Mouse (Mus musculus) intestine, embryonic 15.5 days (tissue): ENCODE measurements at regions not wholly inside any gene's neighbourhood (a gene's known extent, or its start where the extent isn't known, plus 50 kb on each side); places are given as distances from the start of the nearest gene placed in this dataset.

Experiments used
- ATAC-seq: fragments of 200-750 bp; cut with Nextera tagmentation; 2 replicates; pipeline ENCODE4 v1.8.0; 2017; ENCODE audit warnings: moderate TSS enrichment, moderate library complexity
- H3K27ac ChIP-seq: fragments of 300-500 bp; sonication (generic); 2 replicates; pipeline ENCODE4 v1.5.1; 2015; ENCODE audit warnings: mild to moderate bottlenecking, inconsistent platforms
- H3K27me3 ChIP-seq: fragments of 300-500 bp; sonication (generic); replicated peaks from 2 replicates; pipeline ENCODE4 v1.6.1; 2015; ENCODE audit warnings: inconsistent platforms
- H3K36me3 ChIP-seq: fragments of 300-500 bp; sonication (generic); 2 replicates; pipeline ENCODE4 v1.6.1; 2015; ENCODE audit warnings: inconsistent platforms
- H3K4me1 ChIP-seq: fragments of 300-500 bp; sonication (generic); replicated peaks from 2 replicates; pipeline ENCODE4 v1.6.1; 2015; ENCODE audit warnings: inconsistent platforms
- H3K4me2 ChIP-seq: fragments of 300-500 bp; sonication (generic); replicated peaks from 2 replicates; pipeline ENCODE4 v1.6.1; 2015; ENCODE audit warnings: mild to moderate bottlenecking, inconsistent platforms
- H3K4me3 ChIP-seq: fragments of 300-500 bp; sonication (generic); replicated peaks from 2 replicates; pipeline ENCODE4 v1.5.1; 2015; ENCODE audit warnings: inconsistent platforms
- H3K9ac ChIP-seq: fragments of 300-500 bp; sonication (generic); 2 replicates; pipeline ENCODE4 v1.6.1; 2015; ENCODE audit warnings: inconsistent platforms
- H3K9me3 ChIP-seq: fragments of 300-500 bp; sonication (generic); 2 replicates; pipeline ENCODE4 v1.6.1; 2016; ENCODE audit warnings: inconsistent platforms
- WGBS: fragments of 180-500 bp; shearing (Covaris S2); methylation state at CpG from one replicate; pipeline ENCODE4 v1.1.7; 2015; 5-methylcytosine and 5-hydroxymethylcytosine counted together

DNA sequence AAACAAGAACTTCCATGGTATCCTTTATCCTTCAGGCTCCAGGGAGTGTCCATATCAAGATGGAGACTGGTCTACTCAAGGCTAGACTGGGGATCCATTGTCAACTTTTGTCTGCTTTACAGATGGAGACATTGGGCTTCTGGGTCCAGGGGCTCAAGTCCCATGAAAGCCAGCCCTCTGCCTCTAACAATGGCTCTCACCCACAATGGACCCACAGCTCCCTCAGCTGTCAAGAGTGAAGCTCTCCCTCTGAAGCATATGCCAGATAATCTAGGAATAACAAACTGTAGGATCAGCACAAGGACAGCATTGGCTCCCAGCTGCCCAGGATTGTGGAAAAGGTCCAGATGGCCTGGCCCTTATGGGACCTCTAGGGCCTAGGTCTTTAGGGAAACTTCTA lies 302.3 kb downstream of the Mroh4 start:
- Histone ChIP-seq H3K4me2 (no peak overlapping the region), H3K27ac (no peak overlapping the region), H3K4me1 (no peaks in the 10 kb centered on the region), H3K27me3 (no peaks in the 10 kb centered on the region), H3K4me3 (no peak overlapping the region), H3K9me3 (no peaks in the 10 kb centered on the region), H3K9ac (no peak overlapping the region), H3K36me3 (no peaks in the 10 kb centered on the region)
- no peak for ATAC-seq

DNA sequence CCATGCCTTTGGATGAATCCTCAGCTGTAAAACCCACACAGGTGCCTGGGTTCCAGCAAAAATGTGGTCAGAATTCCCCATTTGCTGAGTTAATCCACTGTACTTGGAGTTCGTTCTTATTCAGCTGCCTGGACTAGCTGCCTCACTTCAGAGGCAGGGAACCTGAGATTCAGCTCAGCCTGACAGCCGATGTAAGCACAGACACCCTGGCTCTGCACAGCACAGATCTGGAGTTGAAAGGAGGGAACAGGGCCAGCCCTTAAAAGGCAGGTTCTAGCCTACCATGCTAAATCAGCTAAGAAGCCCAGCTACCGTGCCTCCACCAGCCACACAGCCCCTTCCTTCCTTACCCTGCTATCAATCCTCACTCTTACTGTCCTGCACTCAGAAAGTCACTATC lies 306.0 kb downstream of the Mroh4 start:
- WGBS = 46% methylated on average over 3 of the region's 3 CpGs
- ATAC-seq = no peak
- Histone ChIP-seq H3K4me3 (no peak overlapping the region), H3K9me3 (no peaks in the 10 kb centered on the region), H3K9ac (no peak overlapping the region), H3K4me2 (no peak overlapping the region), H3K27me3 (no peaks in the 10 kb centered on the region), H3K27ac (no peak overlapping the region), H3K4me1 (no peaks in the 10 kb centered on the region), H3K36me3 (no peaks in the 10 kb centered on the region)

DNA sequence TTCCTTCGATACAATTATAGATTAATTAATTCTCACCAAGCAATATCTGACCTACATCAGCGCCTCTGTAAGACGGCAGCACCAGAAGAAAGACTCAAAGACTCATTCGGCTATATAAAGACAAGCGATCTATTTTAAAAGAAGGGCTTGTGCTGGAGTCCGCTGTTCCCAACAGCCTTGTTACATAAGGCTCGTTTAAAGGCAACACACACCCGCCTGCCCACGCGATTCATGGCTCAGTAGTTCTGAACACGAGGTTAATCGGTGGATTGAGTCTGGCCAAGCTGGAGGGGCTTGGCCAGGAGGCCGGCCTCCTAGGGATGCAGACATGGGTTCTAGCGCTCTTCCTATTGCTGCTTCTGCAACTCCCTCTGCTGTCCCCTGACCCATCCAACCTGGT lies 306.9 kb downstream of the Mroh4 start:
- Histone ChIP-seq H3K27me3 (no peaks in the 10 kb centered on the region), H3K4me2 (no peak overlapping the region), H3K4me3 (no peak overlapping the region), H3K4me1 (no peaks in the 10 kb centered on the region), H3K9ac (no peak overlapping the region), H3K36me3 (no peaks in the 10 kb centered on the region), H3K27ac (no peak overlapping the region), H3K9me3 (no peaks in the 10 kb centered on the region)
- ATAC-seq = no peak
- 75% methylated on average over 14 of the region's 14 CpGs for WGBS

DNA sequence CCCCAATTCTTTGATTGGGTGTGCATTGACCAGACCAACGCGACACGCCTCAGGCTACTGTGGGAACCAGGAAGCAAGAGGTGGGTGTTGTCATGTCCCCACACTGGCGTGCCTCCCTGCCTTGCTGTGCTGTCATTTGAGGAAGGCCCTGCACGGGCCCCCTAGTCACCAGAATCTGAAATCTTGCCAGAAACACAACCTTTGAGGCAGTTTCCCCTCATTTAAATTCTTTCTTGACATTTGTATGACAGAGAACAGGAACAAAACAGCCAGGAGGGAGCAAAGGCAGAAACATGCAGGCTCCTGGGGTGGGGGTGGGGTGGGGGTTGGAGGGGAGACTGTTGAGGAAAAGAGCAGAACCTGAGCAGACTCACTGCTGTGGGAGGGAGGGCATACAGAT lies 309.5 kb downstream of the Mroh4 start:
- H3K4me3 ChIP-seq = no peak overlapping the region
- H3K27ac ChIP-seq = no peak overlapping the region
- ATAC-seq = no peak
- no peaks in the 10 kb centered on the region for H3K27me3 ChIP-seq
- H3K4me2 ChIP-seq = no peak overlapping the region
- H3K36me3 ChIP-seq = no peaks in the 10 kb centered on the region
- 31% methylated on average over 5 of the region's 5 CpGs for WGBS
- H3K9me3 ChIP-seq = no peaks in the 10 kb centered on the region
- H3K4me1 ChIP-seq = no peaks in the 10 kb centered on the region
- H3K9ac ChIP-seq = no peak overlapping the region

DNA sequence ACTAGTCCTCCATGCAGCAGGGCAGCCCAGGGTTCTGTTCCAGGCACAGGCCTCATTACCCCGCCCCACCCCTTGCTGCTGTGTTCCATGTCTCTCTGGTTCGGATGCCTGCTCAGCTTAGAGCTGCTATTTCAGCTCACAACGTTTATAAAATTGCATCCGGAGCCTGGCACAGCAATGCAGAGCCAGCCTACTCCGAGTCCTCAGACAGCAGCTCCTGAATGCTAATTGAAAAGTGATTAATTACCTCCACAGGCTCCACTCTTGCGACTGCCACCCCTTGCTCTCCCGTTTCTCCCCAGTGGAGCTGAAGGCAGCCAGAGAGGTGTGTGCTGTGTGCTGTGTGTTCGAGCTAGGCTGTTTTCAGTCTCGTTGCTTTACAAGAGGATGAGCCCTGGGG lies 310.6 kb downstream of the Mroh4 start:
- Histone ChIP-seq H3K27ac (no peak overlapping the region), H3K4me3 (no peak overlapping the region), H3K4me2 (no peak overlapping the region), H3K4me1 (no peaks in the 10 kb centered on the region), H3K36me3 (no peaks in the 10 kb centered on the region), H3K9me3 (no peaks in the 10 kb centered on the region), H3K27me3 (no peaks in the 10 kb centered on the region), H3K9ac (no peak overlapping the region)
- 32% methylated on average over 9 of the region's 9 CpGs for WGBS
- no peak for ATAC-seq

DNA sequence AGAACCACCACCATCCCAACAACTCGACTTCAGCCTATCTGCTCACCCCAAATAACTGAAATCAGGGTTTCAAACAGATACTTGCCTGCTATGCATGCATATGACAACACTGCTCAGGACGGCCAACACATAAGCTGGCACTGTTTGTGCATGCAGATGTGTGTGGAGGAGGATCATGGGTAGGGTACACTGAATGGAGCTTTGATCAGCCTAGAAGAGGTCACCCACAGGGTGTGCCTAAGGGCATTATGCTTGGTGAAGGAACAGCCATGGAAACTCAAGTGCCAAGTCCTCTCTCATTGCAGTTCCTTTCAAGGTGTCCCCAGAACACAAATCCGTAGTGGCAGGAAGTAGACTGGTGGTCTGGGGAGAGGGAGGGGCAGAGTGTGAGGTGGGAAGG lies 316.7 kb downstream of the Mroh4 start:
- Histone ChIP-seq H3K27me3 (no peaks in the 10 kb centered on the region), H3K36me3 (no peaks in the 10 kb centered on the region), H3K4me1 (no peaks in the 10 kb centered on the region), H3K27ac (no peak overlapping the region), H3K9ac (no peak overlapping the region), H3K4me3 (no peak overlapping the region), H3K4me2 (no peak overlapping the region), H3K9me3 (no peaks in the 10 kb centered on the region)
- no peak for ATAC-seq
- 55% methylated on average over 3 of the region's 3 CpGs for WGBS

DNA sequence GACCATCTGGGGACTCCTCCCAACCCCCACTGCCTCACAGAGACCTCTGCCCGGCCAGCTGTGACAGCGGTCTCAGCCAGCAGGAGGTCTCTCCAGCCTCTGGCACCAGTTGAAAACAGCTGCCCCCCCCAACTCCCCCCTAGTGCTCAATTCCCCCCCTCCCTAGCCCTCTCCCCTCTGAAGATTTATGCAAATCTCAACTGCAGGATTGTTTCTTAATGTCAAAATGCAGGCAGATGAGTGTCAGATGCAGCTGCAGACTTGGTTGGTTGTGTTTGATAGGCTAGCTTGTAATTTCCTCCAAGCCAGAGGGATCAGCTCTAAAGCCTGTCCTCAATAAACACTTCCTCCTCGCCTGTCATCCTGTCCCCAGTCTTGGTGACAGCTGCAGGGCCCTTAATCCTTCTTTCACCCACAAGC lies 317.7 kb downstream of the Mroh4 start:
- Histone ChIP-seq H3K4me2 (no peak overlapping the region), H3K9me3 (no peaks in the 10 kb centered on the region), H3K9ac (no peak overlapping the region), H3K36me3 (no peaks in the 10 kb centered on the region), H3K4me3 (no peak overlapping the region), H3K27ac (no peak overlapping the region), H3K27me3 (no peaks in the 10 kb centered on the region), H3K4me1 (no peaks in the 10 kb centered on the region)
- no peak for ATAC-seq
- 18% methylated on average over 3 of the region's 3 CpGs for WGBS

DNA sequence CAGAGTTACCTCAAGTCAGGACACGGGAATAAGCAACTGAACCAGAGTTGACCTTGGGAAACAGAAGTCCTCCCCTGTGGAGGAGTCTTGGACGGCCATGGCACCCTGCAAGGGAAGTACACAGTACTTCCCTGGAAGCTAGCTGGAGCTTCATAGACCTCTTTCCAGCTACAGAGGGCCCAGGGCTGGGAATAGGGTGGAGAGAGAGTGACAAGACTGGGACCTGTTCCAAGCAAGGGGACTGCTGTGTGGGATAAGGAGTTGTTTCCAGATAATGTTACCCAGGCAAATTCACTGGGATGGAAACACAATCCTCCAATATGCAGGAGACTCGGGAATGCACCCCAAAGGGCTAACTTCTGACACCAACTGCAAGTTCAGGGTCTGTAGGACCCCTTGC lies 325.1 kb downstream of the Mroh4 start:
- 52% methylated on average over 3 of the region's 3 CpGs for WGBS
- no peak overlapping the region for H3K4me2 ChIP-seq
- no peak overlapping the region for H3K27ac ChIP-seq
- no peaks in the 10 kb centered on the region for H3K27me3 ChIP-seq
- no peak overlapping the region for H3K4me3 ChIP-seq
- ATAC-seq = no peak
- H3K9ac ChIP-seq = no peak overlapping the region
- no peaks in the 10 kb centered on the region for H3K4me1 ChIP-seq
- H3K9me3 ChIP-seq = no peaks in the 10 kb centered on the region
- H3K36me3 ChIP-seq = no peaks in the 10 kb centered on the region

DNA sequence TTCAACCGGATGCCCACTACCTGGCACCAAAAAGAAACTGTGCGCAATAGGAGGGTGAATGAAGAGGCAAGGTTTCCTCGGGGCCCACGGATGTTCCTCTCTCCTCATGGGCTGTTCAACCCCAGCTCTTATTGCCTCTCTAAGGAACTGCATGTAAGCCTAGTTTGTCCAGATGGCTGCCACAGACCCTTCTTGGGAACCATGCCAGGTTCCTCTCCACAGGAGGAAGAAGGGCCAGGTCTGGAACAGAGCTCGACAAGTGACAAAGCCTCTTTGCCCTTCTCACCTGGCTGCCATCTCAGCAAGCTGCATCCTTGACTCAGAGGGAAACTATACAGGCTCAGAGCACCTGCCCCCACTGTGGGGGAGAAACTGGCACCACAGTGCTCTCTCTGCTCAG lies 329.6 kb downstream of the Mroh4 start:
- H3K27me3 ChIP-seq = no peaks in the 10 kb centered on the region
- H3K9me3 ChIP-seq = no peaks in the 10 kb centered on the region
- ATAC-seq = no peak
- no peaks in the 10 kb centered on the region for H3K36me3 ChIP-seq
- 85% methylated on average over 5 of the region's 5 CpGs for WGBS
- no peak overlapping the region for H3K27ac ChIP-seq
- no peak overlapping the region for H3K4me2 ChIP-seq
- H3K9ac ChIP-seq = no peak overlapping the region
- H3K4me1 ChIP-seq = no peaks in the 10 kb centered on the region
- no peak overlapping the region for H3K4me3 ChIP-seq

DNA sequence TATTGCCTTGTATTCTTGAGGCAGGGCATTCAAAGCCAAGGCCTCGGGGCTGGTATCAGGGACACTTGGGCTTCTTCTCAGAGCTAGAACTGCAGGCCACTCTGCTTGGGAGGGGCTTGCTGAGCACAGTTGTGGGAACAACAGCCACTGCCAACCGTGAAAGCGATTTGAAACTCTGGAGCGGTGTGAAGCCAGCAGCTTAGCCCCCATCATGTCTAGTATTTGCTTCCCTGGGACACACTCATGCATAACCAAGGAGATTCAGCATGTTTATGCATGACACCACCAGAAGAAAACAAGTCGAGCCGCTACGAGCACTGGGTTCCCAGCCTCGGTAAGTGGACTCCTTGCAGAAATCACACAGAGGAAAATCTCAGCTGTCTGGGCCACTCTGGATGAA lies 339.9 kb downstream of the Mroh4 start:
- Histone ChIP-seq H3K9me3 (no peaks in the 10 kb centered on the region), H3K9ac (no peak overlapping the region), H3K27ac (no peak overlapping the region), H3K36me3 (no peaks in the 10 kb centered on the region), H3K4me2 (no peak overlapping the region), H3K4me3 (no peak overlapping the region), H3K27me3 (no peaks in the 10 kb centered on the region), H3K4me1 (no peaks in the 10 kb centered on the region)
- WGBS = 65% methylated on average over 8 of the region's 8 CpGs
- no peak for ATAC-seq

DNA sequence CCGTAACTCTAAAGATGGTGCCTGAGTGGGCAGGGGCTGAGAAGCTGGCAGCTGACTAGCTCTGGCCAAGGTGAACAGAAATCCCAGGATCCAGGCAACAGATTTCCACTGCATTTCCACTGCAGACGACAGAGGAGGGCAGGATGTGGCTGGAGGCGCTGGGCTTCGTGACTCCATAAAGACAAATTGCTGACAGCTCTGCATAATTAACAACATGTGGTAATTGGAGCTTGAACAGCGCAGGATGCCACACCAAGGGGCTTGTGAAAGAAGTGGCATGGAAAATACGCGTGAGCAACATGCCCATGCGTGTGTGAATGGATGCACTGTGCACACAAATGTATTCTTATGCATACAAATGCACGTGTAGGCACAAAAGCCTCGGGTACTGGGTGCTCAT lies 341.5 kb downstream of the Mroh4 start:
- 73% methylated on average over 10 of the region's 10 CpGs for WGBS
- ATAC-seq = no peak
- Histone ChIP-seq H3K4me3 (no peak overlapping the region), H3K4me1 (no peaks in the 10 kb centered on the region), H3K9ac (no peak overlapping the region), H3K27me3 (no peaks in the 10 kb centered on the region), H3K9me3 (no peaks in the 10 kb centered on the region), H3K36me3 (no peaks in the 10 kb centered on the region), H3K4me2 (no peak overlapping the region), H3K27ac (no peak overlapping the region)

DNA sequence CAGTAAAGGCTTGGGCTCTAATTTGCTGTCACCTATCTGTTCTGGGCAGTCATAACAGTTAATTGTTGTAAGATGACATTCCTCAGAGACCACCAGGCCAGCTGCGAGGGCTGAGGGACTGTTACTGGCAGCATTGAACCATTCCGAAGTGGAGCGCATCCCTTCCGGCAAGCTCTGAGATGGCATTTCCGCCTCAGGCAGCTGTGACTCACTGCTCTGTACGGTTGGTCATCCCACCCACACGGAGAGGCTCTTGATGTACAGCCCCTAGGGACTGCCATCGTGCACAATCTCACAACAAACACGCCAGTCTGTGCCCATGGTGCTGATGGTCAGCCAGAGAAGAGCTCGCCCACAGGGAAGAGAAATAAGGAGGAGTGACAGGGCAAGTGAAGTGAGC lies 342.0 kb downstream of the Mroh4 start:
- WGBS = 77% methylated on average over 10 of the region's 10 CpGs

DNA sequence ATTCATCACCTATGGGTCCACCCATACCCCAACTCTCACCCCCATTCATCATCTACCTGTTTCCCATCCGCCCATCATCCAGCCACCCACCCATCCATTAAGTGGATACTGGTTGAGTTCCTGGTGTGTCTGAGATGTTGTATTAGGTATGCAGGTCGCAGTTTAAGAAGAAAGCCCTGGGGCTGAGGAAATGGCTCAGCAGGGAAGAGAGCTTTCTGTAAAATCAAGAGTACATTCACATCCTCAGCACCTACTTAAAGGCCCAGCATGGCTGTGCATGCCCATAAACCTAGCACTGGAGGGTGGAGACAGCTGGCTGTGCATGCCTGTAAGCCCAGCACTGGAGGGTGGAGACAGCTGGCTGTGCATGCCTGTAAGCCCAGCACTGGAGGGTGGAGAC lies 348.7 kb downstream of the Mroh4 start:
- ATAC-seq = no peak
- Histone ChIP-seq H3K9me3 (no peaks in the 10 kb centered on the region), H3K36me3 (no peaks in the 10 kb centered on the region), H3K27ac (no peak overlapping the region), H3K9ac (no peak overlapping the region), H3K27me3 (no peaks in the 10 kb centered on the region), H3K4me2 (no peak overlapping the region), H3K4me3 (no peak overlapping the region), H3K4me1 (no peaks in the 10 kb centered on the region)
- WGBS = 84% methylated on average over 2 of the region's 2 CpGs

More for the DNA sequence above, 342.0 kb downstream of the Mroh4 start:
- no peak overlapping the region for H3K4me2 ChIP-seq
- no peaks in the 10 kb centered on the region for H3K27me3 ChIP-seq
- H3K9ac ChIP-seq = no peak overlapping the region
- no peaks in the 10 kb centered on the region for H3K4me1 ChIP-seq
- H3K9me3 ChIP-seq = no peaks in the 10 kb centered on the region
- no peak overlapping the region for H3K27ac ChIP-seq
- no peaks in the 10 kb centered on the region for H3K36me3 ChIP-seq
- ATAC-seq = no peak
- no peak overlapping the region for H3K4me3 ChIP-seq

DNA sequence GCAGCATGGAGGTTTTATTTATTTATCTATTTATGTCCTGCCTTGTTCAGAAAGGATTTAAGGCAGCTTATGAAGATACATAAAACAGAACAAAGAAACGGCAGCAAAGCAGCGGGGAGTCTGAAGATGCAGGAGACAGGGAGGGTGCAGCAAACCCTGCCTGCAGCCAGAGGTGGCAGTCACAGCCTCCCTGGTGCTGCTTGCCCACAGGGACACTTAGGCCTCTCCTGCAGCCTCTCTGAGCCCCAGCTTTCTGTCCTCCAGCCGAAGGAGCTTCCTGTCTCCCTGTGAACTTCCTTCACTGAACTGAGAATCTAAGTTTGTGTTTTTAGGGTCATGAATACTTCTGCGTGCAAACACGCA lies 353.0 kb downstream of the Mroh4 start:
- WGBS = 52% methylated on average over 5 of the region's 5 CpGs
- H3K9me3 ChIP-seq = no peaks in the 10 kb centered on the region
- no peak overlapping the region for H3K27ac ChIP-seq
- no peaks in the 10 kb centered on the region for H3K36me3 ChIP-seq
- no peaks in the 10 kb centered on the region for H3K27me3 ChIP-seq
- no peak for ATAC-seq
- H3K4me2 ChIP-seq = no peak overlapping the region
- H3K4me1 ChIP-seq = no peaks in the 10 kb centered on the region
- H3K9ac ChIP-seq = no peak overlapping the region
- no peak overlapping the region for H3K4me3 ChIP-seq
